Mouse (Mus musculus) embryo, embryonic 11.5 days (tissue): Measurements from ENCODE around the gene Plekhs1.

ENCODE experiments used
- DNase-seq: peaks from one replicate; pipeline ENCODE4 v3.0.0-alpha.2; 2012; ENCODE audit warnings: low read depth, low spot score

The Plekhs1 gene

DNA sequence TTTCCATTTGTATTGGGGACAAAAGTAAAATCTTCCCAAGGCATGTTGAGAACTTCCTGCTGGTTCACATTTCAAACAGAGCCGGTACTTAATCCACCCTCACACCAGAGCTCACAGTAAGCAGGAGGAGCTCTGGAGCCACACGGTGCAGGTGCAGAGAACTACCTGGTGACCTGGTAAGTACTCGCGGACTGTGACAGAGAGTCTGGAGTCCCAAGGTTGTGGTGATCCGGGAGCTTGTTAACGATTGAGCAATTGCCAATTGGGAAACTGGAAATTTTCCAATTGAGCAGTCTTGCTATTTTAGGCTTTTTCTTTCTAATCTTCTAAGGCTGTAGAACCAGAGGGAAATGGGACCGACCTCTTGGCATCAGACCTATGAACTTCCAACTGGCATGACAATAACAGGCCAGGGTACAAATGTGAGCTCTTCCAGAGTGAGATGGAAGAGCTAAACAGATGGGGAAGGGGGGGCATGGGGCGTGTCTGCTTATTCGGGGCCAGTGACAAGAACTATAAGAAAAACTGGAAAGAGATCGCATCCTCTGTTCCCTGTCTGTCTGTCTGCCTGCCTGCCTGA is at the start of gene Plekhs1:
Gene Plekhs1 (plus strand): TSS at position 119 of the 580 bp plus-strand sequence.
- DNase-seq: no peak

DNA sequence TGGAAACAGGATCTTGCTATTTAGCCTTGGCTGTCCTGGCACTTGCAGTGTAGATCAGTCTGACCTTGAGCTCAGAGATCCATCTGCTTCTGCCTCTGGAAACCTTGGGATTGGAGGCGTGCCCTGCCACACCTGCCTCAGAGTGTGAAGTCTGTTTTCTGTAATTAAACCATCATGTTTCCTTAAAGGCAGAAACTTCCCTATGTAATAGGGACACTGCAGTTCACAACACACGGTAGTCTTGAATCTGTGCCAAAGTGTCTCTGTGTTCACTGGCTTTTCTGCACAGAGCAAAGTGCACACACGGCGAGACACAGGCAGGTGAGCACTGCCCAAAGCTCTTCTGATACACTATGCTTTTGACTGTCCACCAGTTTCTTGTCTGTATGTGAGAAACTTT is 43.0 kb upstream of the Plekhs1 start:
- DNase-seq: no peak

DNA sequence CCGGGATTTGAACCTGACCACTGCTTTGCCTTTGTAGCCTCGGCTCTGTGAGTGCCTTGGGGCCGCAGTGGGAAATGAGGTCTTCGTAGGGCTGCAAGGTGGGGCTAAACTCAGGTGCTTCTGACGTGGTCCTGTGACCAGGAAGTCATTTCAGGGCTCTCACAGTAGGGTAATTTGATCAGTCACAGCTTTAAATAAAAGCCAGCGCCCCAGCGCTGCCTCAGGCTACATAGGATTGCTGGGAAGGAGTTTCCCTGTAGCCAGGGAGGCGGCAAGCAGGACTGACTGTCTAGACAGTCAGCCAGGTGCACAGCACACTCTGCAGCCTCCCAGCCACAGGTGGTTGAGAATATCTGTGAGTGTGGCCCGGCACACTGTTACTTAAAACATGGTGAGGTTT is 42.0 kb upstream of the Plekhs1 start:
- no peak for DNase-seq

DNA sequence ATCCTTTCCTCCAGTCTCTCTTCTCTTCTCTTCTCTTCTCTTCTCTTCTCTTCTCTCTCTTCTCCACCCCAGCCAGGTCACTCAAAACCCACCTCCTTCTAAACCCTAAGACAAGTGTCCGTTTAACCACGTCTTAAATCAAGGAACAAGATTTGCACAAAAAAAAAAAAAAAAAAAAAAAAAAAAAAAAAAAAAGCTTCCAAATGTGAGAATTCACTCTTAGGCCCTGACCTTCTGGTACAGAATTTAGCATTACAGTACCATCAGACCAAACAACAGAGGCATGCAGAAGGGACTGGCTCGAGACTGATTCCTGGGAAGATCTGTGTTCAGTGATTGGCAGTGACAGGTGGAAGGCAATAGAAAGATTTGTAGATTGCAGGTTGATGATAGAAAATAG is 41.1 kb upstream of the Plekhs1 start:
- no peak for DNase-seq

DNA sequence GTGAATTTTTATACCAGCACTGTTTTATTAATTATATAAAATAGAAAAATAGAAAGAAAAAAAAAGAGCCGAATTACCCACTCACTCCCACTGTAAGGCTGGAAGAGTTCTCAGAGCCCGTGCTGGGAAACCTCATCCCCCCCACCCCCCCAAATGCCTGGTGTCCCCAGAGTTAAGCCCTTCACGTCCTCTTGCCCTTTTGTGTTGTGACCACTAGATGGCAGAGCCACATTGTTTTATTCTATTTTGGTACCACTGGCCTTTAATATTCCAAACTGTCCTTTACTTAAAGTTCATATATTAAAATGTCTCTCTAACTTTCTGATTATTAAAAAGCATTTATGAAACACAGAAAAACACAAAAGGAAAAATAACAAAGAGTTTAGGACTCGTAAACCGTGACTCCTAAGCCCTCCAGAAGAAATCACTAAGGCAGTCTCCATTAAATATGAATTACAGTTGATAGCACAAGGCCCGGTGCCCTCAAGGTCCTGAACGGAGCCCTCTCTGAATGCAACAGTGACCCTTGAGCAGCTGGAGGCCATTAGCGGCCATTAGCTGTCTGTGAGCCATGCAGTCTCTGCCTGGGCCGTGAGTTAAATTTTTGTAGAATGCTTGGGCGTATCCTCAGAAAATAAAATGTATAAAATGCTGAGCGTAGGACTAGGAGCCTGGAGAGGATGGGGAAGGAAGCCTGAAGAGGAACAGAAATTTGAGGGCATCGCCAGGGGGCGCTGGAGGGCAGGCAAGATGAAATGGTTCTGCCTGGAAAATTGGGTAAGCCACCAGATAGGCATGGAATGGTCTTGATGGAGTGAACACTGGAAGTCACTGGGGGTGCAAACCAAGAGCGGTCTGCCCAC is 38.7 kb upstream of the Plekhs1 start:
- peak; percentile 73 for DNase-seq

DNA sequence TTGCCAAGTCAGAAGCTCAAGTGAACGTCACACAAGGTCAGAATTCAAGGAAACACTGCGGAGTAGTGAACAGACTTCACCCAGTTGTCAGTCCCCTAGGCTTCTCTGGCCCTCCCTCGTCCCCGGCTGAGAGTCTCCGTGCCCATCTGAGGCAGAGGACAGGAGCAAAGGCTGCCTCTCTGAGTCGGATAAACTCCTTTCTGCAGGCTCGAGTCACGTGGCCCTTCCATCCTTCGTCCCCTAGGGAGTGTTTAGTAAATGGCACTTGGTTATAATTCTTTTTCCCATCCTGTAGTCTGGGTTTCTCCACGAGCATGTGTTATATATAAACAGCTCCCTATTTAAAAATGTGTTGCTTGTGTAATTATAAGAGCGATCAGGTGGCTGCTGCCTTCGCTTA is 38.1 kb upstream of the Plekhs1 start:
- no peak for DNase-seq

DNA sequence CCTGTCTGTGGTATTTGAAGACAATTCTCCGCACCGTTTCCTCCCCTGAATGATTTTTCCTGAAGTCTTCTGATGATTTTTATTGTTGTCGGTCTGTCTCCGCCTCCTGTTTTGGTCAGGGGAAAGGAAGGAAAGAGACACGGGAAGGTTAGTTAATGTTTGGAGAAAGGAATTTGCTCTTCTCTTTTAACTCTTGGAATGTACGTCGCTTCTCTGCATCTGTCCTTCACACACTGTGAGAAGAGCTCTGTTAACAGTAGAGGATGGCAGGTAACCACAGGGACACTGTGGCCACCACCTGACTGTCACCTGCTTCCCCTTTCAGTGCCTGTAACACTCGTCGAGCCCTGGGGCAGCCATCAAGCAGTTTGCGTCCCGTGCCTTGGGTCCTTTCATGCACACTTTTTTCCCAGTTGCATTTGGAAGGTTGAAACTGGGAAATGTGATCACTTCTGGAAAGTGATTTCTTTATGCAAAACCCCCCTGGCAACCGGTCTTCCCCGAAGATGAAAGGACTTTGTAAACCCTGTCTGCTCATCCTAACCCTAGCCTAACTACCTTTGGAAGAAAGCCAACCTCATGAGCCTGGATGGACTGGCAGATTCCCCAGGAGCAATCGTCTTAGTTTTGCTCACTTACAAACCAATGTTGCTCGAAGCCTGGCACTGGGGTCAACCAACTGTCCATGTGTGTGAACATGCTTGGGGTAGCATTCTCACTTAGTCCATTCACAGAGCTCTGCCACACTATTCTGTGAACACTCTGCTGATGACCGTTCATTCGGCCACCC is 36.6 kb upstream of the Plekhs1 start:
- no peak for DNase-seq

DNA sequence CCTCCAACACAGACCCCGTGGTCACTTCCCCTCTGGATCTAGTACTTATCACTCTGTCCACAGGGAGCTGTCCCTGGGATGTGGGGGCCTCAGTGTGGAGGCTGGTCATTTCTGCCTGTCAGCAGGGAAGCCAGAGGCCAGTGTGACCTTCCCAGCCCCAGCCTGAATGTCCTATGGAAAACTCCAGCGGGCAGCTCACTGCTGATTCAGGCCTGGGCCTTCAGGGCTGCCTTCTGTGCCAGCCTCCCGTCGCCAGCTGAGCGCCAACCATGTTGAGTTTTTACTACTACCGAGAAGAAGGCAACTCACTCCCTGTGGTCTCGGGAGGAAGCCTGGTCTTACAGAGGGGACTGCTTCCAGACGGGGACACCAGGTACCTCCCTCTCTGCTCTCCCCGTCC is 35.9 kb upstream of the Plekhs1 start:
- no peak for DNase-seq

DNA sequence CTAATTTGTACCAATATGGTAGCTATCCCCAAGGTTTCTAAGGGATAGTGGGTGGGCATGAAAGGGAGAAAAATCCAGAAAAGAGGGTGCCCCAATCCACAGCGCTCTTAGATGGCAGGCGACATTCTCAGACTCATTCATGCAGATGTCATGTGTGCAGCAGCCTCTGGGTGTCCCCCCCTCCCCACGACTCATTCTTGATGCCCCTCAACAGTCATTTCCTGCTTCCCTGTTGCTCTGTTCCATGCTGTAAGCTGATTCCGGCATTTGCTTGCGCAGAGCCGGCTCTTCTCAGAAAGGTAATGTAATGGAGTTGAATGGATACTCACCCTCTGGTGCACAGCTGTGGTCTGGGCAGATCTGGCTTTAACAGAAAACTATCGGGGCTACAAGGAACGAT is 31.1 kb upstream of the Plekhs1 start:
- DNase-seq: no peak

DNA sequence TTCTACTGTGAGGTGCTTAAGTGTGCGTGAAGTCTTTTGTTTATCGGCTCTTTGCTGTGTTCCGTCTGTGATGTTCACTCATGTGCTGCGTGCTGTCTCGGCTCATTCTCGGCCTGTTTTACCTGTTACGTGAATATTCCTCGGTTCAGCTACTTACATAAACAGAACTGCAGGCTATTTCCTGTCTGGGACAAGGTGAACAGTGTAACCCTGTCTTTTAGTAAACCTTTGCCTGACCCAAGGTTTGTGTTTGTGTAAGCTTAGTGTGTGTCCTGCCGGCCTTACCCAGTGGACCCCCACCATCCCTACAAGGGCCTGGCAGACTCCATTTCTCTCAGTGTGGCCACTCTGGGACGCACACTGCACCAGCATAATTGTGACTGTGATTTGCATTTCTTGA is 28.7 kb upstream of the Plekhs1 start:
- DNase-seq: no peak

DNA sequence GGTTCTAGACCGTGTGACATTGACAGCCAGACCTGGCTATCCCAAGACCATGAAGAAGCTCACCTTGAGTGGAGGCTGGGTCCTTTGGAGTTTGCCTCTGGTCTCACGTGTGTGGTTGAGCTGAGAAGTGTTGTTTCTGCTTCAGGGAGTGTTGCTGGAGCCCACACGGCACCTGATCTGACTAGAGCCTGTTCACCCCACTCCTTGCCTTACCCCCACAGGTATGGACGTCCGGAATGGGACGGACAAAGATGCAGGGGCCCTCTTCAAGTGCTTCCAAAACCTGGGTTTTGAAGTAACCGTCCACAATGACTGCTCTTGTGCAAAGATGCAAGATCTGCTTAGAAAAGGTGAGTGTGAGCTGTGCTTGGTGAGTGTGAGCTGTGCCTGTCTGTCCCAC is 27.9 kb upstream of the Plekhs1 start:
- no peak for DNase-seq

DNA sequence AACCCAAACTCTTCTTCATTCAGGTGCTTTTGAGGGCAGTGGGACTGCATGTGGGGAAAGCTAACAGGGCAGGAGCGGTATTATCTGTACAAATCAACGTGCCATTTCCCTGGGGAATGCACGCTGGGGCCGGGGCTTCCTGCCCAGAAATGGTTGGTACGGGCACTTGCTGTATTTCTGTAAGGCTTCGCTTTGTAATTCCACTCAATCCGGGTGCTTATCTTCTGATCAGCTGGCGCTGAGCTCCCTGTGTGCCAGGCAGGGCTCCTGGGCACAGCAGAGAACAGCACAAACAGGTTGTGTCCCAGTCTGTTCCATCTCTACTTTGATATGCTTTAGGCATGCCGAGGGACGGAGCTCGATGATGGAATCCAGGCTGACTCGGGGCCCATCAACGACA is 25.1 kb upstream of the Plekhs1 start:
- DNase-seq: no peak

DNA sequence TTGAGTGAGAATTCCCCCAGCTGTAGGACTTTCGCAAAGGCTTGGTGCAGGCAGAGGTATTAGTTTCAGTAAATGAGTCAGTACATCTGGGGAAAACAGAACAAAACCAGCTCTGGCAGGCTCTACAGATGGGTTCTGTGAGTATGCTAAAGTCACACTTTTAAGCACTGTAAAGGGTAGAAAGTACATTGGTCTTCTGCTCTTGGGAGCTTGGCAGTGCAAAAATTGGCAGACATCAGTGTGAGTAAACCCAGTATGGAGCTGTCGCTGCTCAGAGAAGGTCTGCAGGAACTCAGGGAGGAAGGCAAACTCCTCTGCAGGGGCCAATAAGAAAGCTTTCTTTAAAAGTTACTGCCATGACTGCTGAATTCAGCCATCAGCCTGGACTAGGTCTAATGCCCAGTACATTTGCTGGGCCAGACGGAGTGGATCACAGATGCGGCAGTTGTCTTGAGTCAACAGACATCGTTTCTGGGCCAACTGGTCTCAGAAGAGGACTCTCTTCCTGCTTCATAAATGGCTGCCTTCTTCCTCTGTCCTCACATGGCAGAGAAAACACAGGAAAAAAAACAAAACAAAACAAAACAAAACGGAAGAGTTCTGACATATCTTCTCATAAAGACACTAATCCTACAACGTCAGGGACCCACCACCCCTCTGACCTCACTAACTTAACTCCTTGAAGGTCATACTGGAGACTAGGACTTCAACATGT is 22.9 kb upstream of the Plekhs1 start:
- no peak for DNase-seq

DNA sequence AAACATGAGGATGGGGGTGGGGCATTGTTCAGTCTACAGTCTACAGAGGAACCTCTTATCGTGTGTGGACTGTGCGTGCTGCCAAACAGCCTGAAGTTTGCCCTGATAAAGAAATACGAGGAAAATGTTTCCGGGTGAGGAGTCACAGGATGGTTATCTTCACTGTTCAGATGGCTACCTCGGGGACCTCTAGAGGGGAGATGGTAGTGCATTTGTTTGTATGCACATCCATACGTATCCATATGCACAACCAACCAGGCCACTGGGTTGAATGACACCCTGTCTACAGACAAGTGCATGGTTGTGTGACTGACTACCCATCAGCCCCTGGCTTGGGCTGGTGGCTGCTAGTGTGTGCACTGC is 22.4 kb upstream of the Plekhs1 start:
- no peak for DNase-seq

DNA sequence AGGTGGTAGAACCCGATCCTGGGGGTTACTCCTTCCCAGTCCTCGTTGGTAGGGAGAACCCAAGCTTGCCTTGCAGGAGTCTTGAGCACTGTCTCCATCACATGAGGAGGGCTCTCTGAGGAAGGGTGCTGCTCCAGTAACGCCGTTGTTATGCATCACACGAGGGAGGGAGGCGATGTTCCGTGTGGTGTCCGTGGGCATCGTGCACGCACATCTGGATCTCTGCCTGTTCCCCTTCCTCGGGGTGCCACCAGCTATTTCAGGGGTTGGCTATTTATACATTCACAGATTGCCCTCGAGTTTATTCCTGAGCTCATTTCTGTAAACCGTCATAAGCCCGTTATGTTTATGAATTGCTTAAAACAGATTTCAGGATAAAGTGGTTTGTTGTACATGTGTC is 18.0 kb upstream of the Plekhs1 start:
- no peak for DNase-seq

DNA sequence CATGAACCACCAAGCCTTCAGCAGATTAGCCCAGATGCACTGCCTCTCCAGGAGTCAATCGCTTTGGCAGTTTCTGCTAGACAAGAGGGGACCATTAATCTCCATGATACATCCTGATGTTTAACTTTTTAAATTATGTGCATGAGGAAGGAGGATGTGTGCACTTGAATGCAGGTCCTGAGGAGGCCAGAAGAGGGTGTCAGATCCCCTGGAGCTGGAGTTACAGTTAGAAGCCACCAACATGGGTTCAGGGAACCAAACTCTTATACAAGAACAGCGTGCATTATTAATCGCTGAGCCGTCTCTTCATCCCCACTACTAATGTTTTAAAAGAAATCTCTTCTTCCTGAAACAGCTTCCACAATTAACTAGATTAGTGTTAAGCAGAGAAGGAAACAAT is 12.7 kb upstream of the Plekhs1 start:
- DNase-seq: no peak

DNA sequence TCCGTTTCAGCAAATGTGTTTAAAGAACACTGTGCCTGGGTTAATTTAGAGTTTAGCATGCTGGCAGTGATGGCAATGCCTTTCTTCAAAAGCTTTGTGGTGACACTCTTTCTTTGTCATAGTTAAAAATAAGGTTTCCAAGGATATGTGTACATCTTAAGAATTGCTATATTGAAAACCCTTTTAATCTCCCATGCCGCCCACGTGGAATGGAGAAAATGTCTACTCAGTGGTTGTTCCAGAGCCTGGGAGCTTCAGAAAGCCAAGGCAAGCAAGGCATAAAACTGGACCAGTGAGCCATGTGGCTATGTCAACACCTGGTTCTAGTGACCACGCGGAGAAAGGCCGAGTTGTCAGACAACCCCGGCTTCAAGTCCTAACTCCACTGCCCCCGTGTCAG is 11.9 kb upstream of the Plekhs1 start:
- DNase-seq: no peak

DNA sequence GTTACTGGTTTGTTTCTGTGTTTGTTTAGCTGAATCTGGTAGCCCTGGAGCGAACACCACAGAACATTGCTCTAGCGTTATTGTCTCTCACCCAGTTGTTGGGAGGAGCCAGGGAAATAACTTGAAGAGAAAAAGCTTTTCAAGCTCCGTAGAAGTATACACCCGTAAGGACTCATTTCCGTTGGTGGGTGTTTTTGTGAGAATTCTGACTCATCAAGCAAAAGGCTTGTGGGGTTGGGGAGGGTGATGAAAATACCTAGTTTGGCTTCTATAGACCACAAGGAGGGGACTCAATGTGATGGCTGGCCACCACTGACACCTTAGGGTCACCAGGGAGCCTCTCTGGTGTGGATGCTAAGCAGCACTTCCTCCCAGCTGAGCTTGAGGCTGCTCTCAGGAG is 10.5 kb upstream of the Plekhs1 start:
- DNase-seq: no peak

DNA sequence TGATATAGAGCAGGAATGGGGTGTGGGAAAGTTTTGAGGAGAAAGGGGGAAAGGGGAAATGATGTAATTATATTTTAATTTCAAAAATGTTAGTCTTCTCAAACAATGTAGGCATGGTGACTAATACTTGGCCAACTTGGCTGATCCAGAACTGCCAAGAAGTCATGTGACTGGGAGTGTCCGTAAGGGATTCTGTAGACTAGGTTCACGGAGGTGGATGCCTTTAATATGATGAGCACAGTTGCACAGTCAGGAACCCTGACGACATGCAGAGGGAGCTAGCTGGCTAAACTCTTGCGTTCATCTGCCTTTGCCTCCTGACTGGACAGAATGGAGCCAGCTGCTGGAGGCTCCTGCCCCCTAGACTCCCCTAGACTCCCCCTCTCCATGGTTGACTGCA is 9.6 kb upstream of the Plekhs1 start:
- no peak for DNase-seq

DNA sequence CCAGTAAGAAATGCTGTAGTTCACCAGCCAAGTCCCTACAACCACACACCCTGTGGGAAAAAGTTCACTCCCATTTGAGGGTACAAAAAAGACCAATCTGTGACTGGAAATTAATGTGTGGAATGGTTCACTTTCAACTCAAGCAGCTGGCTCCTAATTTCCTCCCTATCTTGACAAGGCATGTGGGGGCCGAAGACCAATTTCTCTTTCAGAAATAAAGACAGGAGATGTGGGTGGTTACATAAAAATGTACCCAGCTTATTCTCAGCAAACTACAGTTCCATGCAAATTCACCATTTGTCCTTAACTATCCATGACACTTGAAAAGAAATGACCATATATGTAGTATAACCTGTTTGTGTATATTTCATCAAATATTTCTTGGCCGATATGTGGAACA is 9.0 kb upstream of the Plekhs1 start:
- no peak for DNase-seq

DNA sequence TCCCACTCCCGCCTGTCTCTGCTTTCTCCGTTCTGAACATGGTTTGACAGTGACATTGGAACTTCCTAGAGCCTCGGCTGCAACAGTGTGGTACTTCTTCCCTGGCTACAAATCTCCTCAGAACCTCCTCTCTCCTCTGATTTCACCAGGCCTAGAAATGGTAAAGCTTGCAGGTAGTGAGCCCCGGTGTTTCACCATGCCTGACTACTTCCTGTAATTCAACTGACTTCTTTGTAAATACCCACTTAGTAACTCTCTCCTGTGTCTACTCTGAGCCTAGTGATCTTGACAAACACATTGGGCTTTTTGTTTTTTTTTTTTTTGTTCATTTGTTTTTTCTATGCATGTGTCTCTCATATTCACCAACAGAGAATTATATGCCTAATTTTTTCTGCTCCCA is 6.6 kb upstream of the Plekhs1 start:
- no peak for DNase-seq

DNA sequence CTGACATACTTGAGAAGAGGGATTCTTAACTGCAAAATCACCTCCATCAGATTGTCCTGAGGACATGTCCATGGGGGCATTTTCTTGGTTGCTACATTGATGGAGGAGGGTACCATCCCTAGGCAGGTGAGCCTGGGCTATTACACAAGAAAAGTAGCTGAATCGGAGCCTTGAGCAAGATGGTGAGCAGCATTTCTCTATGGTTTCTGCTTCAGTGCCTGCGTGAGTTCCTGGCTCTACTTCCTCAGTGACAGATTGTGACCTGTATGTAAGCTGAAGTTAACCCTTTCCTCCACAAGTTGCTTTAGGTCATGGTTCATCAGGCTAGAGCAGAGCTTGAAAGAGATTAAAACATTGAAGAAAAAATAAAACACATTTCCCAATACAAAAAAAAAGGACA is 6.1 kb upstream of the Plekhs1 start:
- DNase-seq: no peak
